Mouse (Mus musculus): ENCODE measurements around the gene Rere.

GRCm38 (mm10) chr4:150539846-150540245, 258.4 kb downstream of the Rere start:
- TF ChIP-seq CTCF (IDR thresholded peaks at IDR 0.05; ENCODE audit: insufficient read depth, low read length) (no peak), POLR2A (IDR thresholded peaks at IDR 0.05; ENCODE audit: borderline replicate concordance, extremely low read depth, low read depth, low read length) (no peak)
